Mouse (Mus musculus) MEL (cell line): ENCODE measurements around the gene Ust.

Source experiments
- BHLHE40 ChIP-seq: IDR thresholded peaks from 2 replicates; pipeline ENCODE4 v1.6.1; 2012; ENCODE audit warnings: low read depth, mild to moderate bottlenecking, inconsistent platforms, low read length, improper control_type of control experiment, borderline replicate concordance
- CTCF ChIP-seq, 3 experiments: IDR thresholded peaks in 2 of 3; conservative IDR thresholded peaks in 1 of 3; 2 replicates each; pipeline ENCODE4 v1.5.1; 2011 to 2012; ENCODE audit warnings: low read length in 3 of 3, low read depth in 2 of 3, mild to moderate bottlenecking in 2 of 3, improper control_type of control experiment in 1 of 3, inconsistent platforms in 1 of 3, mixed read lengths in 1 of 3, moderate library complexity in 1 of 3; ENCODE audit not compliant: control insufficient read depth in 1 of 3, insufficient read depth in 1 of 3, poor library complexity in 1 of 3, severe bottlenecking in 1 of 3
- EP300 ChIP-seq, 2 experiments: IDR thresholded peaks; 2 replicates each; pipeline ENCODE4 v1.6.1; 2011; ENCODE audit warnings: improper control_type of control experiment in 2 of 2, low read length in 2 of 2, low read depth in 1 of 2, mild to moderate bottlenecking in 1 of 2
- POLR2A ChIP-seq, 2 experiments: IDR thresholded peaks; 2 replicates each; pipeline ENCODE4 v1.6.1; 2011 to 2012; ENCODE audit warnings: low read length in 2 of 2, mild to moderate bottlenecking in 2 of 2, control low read depth in 1 of 2, improper control_type of control experiment in 1 of 2, low read depth in 1 of 2, moderate library complexity in 1 of 2; ENCODE audit not compliant: control insufficient read depth in 1 of 2, insufficient read depth in 1 of 2, poor library complexity in 1 of 2
- SIN3A ChIP-seq: IDR thresholded peaks from 2 replicates; pipeline ENCODE4 v1.6.1; 2012; ENCODE audit warnings: low read length, improper control_type of control experiment, inconsistent platforms
- ZNF384 ChIP-seq: IDR thresholded peaks from 2 replicates; pipeline ENCODE4 v1.6.1; 2012; ENCODE audit warnings: low read depth, mild to moderate bottlenecking, inconsistent platforms, low read length, improper control_type of control experiment

DNA sequence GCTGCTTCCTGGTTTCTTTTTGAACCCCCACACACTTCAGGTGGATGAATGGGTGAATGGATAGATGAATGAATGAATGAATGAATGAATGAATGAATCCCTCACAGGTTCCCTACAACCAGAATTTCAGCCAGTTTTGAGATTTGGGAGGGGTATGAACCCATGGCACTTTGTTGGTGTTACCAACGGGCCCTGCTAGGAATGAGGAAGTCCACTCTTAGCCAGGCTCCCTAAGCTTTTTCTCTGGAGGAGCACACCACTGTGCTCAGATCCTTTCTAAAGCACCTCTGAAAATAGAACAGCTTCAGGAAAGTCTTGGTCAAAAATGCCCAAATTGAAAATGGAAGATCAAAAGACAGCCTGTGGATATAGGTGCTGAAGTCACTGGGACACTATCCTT, 6.7 kb upstream of the Ust start:
- TF ChIP-seq ZNF384 (no peak), EP300 (IDR thresholded peaks at IDR 0.05; ENCODE audit: low read depth in 1 of 2, low read length in 2 of 2) (no peak), CTCF (IDR thresholded peaks at IDR 0.05 in 2 of 3, conservative IDR thresholded peaks at IDR 0.05 in 1 of 3; ENCODE audit: control insufficient read depth in 1 of 3, insufficient read depth in 1 of 3, low read depth in 2 of 3, low read length in 3 of 3, poor library complexity in 1 of 3, severe bottlenecking in 1 of 3) (no peak), POLR2A (IDR thresholded peaks at IDR 0.05; ENCODE audit: control insufficient read depth in 1 of 2, insufficient read depth in 1 of 2, low read depth in 1 of 2, low read length in 2 of 2, poor library complexity in 1 of 2) (no peak), SIN3A (no peak), BHLHE40 (no peak)
